In the genomic region with DNA sequence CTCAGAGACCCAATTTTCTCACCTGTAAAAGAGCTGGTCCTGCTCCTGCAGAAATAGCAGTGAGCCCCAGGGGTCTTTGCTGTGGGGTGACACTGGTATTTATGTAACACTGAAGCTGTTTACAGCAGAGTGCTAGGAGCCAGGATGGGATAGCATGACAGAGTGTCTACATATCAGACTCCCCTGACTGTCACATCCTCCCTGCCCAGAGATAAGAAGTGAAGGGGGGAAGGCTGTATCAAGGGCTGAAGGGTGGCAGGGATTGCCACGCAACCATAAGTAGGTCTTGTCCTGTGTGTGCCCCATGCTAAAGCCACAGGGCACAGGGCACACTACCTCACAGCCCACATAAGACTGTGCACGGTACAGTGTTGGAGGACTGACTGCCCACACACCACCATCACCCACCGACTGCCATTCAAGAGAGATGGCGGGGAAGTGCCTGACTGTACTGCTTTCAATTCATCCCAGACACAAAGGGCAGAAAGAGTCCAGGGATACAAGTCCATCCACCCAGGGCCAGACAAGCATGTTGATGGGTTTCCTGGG, we compare ENCODE assay signal across 20 mouse cellular contexts. TPM values are rescaled to one million over a fixed set of nuclear protein-coding genes. Genes with fewer than 3 reads are reported as not detected.
"Had no signal": no experiment of that assay in that cellular context is flagged by ENCODE, and none has a peak within 500 bp of the region (broad histone marks: within the 10 kb centered on the region; RNA-seq: fewer than 3 reads in every experiment).

No protein-coding gene starts in this region.

- H3K4me1 ChIP-seq: liver, embryonic 13.5 days; stomach, embryonic 15.5 days had no signal

- H3K9me3 ChIP-seq: liver, embryonic 13.5 days; midbrain, embryonic 15.5 days; neural tube, embryonic 13.5 days; stomach, embryonic 15.5 days had no signal

- ATAC-seq: midbrain, embryonic 15.5 days had no signal

- H3K36me3 ChIP-seq: liver, embryonic 13.5 days; midbrain, embryonic 15.5 days; neural tube, embryonic 13.5 days; stomach, embryonic 15.5 days had no signal

- DNase-seq: kidney, adult 11 months; kidney, adult 9 months; kidney, postnatal 14 days; kidney, postnatal 4 days; liver, embryonic 13.5 days; lung, adult 2 months; lung, postnatal 14 days; lung, postnatal 4 days; retina, postnatal 1 day; right cerebral cortex, postnatal 25 days; spleen, adult 18-20 months; thymus, adult 2 months; thymus, postnatal 14 days; thymus, postnatal 4 days had no signal

- H3K4me2 ChIP-seq: liver, embryonic 13.5 days; midbrain, embryonic 15.5 days; neural tube, embryonic 13.5 days; stomach, embryonic 15.5 days had no signal

- H3K27me3 ChIP-seq: liver, embryonic 13.5 days; midbrain, embryonic 15.5 days; neural tube, embryonic 13.5 days; stomach, embryonic 15.5 days had no signal

- H3K9ac ChIP-seq: liver, embryonic 13.5 days; midbrain, embryonic 15.5 days; neural tube, embryonic 13.5 days; stomach, embryonic 15.5 days had no signal

- H3K4me3 ChIP-seq: liver, embryonic 13.5 days; midbrain, embryonic 15.5 days; myocyte; neural tube, embryonic 13.5 days; stomach, embryonic 15.5 days had no signal

- H3K27ac ChIP-seq: liver, embryonic 13.5 days; midbrain, embryonic 15.5 days; neural tube, embryonic 13.5 days; stomach, embryonic 15.5 days had no signal

RNA-seq across cellular contexts. Expression of a gene that starts 29.8 kb away (rescaled TPM):
- polyA plus RNA-seq: kidney, embryonic 16.5 days; limb, embryonic 11.5 days; myocyte had no signal
